9 mouse cellular contexts compared by ENCODE assay signal in genomic region chr10:86418931-86419330, GRCm38 (mm10).
DNase-seq lines count a peak whose midpoint lies in the region; ATAC-seq and TF ChIP-seq lines count a peak whose summit lies in the region.
"Had no signal": no experiment of that assay in that cellular context is flagged by ENCODE, and none has a peak within 500 bp of the region (broad histone marks: within the 10 kb centered on the region; RNA-seq: fewer than 3 reads in every experiment).

No protein-coding gene starts in this region.

- no peaks in the 10 kb centered on the region for H3K4me1 ChIP-seq in kidney, embryonic 14.5 days (ENCODE audit: control insufficient read depth, insufficient read depth, low read length)
- H3K4me1 ChIP-seq in heart, embryonic 15.5 days (replicated peaks) = peaks cover 10% of the 10 kb centered on the region
- H3K4me1 ChIP-seq in lung, postnatal 0 days (ENCODE audit: insufficient read depth, low read depth, low read length) = no peaks in the 10 kb centered on the region
- no peaks in the 10 kb centered on the region for H3K4me1 ChIP-seq in intestine, postnatal 0 days (replicated peaks; ENCODE audit: control insufficient read depth, insufficient read depth, low read length)
- H3K4me1 ChIP-seq in midbrain, embryonic 16.5 days (ENCODE audit: control insufficient read depth, insufficient read depth, low read length) = 0 out of 2 replicates have a peak, but pooled peaks cover 2% of the 10 kb centered on the region
- H3K4me1 ChIP-seq: liver, embryonic 13.5 days had no signal

- TF ChIP-seq EP300 in lung, postnatal 0 days (IDR thresholded peaks at IDR 0.05) = no peak

- no peak overlapping the region for H3K4me2 ChIP-seq in kidney, embryonic 14.5 days (replicated peaks; ENCODE audit: low read depth, low read length)
- no peak overlapping the region for H3K4me2 ChIP-seq in heart, embryonic 15.5 days
- H3K4me2 ChIP-seq in lung, postnatal 0 days (replicated peaks; ENCODE audit: low read depth, low read length) = no peak overlapping the region
- H3K4me2 ChIP-seq in intestine, postnatal 0 days (replicated peaks; ENCODE audit: low read depth) = no peak overlapping the region
- H3K4me2 ChIP-seq in midbrain, embryonic 16.5 days (ENCODE audit: low read length) = no peak overlapping the region
- H3K4me2 ChIP-seq: liver, embryonic 13.5 days had no signal

- no peaks in the 10 kb centered on the region for H3K36me3 ChIP-seq in kidney, embryonic 14.5 days (ENCODE audit: control insufficient read depth, insufficient read depth, low read length)
- H3K36me3 ChIP-seq in heart, embryonic 15.5 days = no peaks in the 10 kb centered on the region
- H3K36me3 ChIP-seq in lung, postnatal 0 days (ENCODE audit: insufficient read depth, low read length) = no peaks in the 10 kb centered on the region
- H3K36me3 ChIP-seq in intestine, postnatal 0 days (ENCODE audit: control insufficient read depth, insufficient read depth) = no peaks in the 10 kb centered on the region
- no peaks in the 10 kb centered on the region for H3K36me3 ChIP-seq in midbrain, embryonic 16.5 days (ENCODE audit: control insufficient read depth, insufficient read depth, low read length)
- H3K36me3 ChIP-seq: liver, embryonic 13.5 days had no signal

- 86% methylated on average over 5 of the region's 5 CpGs for WGBS in kidney, embryonic 14.5 days
- WGBS in heart, embryonic 15.5 days = 64% methylated on average over 5 of the region's 5 CpGs
- WGBS in lung, postnatal 0 days = 49% methylated on average over 5 of the region's 5 CpGs
- 77% methylated on average over 5 of the region's 5 CpGs for WGBS in intestine, postnatal 0 days
- 88% methylated on average over 5 of the region's 5 CpGs for WGBS in midbrain, embryonic 16.5 days

- no peak for ATAC-seq in kidney, embryonic 14.5 days (ENCODE audit: low FRiP score, low TSS enrichment)
- ATAC-seq in heart, embryonic 15.5 days (replicated peaks; ENCODE audit: insufficient number of reproducible peaks, insufficient read depth, low FRiP score, low read depth) = peak; percentile 62; the same call in 1 of the 2 replicates
- no peak for ATAC-seq in lung, postnatal 0 days
- ATAC-seq in intestine, postnatal 0 days = no peak
- ATAC-seq in midbrain, embryonic 16.5 days = no peak

- H3K9me3 ChIP-seq in kidney, embryonic 14.5 days (ENCODE audit: control insufficient read depth, low read length) = no peaks in the 10 kb centered on the region
- H3K9me3 ChIP-seq in heart, embryonic 15.5 days (replicated peaks) = no peaks in the 10 kb centered on the region
- H3K9me3 ChIP-seq in lung, postnatal 0 days (ENCODE audit: low read length) = no peaks in the 10 kb centered on the region
- H3K9me3 ChIP-seq in intestine, postnatal 0 days (ENCODE audit: control insufficient read depth) = no peaks in the 10 kb centered on the region
- H3K9me3 ChIP-seq in midbrain, embryonic 16.5 days (replicated peaks; ENCODE audit: control insufficient read depth, low read length, poor library complexity, severe bottlenecking) = no peaks in the 10 kb centered on the region
- H3K9me3 ChIP-seq: liver, embryonic 13.5 days had no signal

- peak; percentile 61 for DNase-seq in kidney, adult 18-20 months
- DNase-seq in cerebellum, adult 11-12 months = peak; percentile 61
- DNase-seq in lung, postnatal 0 days (ENCODE audit: low spot score) = peak; percentile 11
- DNase-seq in frontal cortex, adult 2 months (ENCODE audit: extremely low spot score in 1 of 2, low spot score in 1 of 2) = no peak
- DNase-seq: liver, embryonic 13.5 days had no signal

- no peak for TF ChIP-seq CTCF in lung, postnatal 0 days (IDR thresholded peaks at IDR 0.05)
- TF ChIP-seq CTCF in intestine, postnatal 0 days (IDR thresholded peaks at IDR 0.05; ENCODE audit: low read depth) = no peak

- no peak overlapping the region for H3K4me3 ChIP-seq in kidney, embryonic 14.5 days (ENCODE audit: low read length)
- H3K4me3 ChIP-seq in heart, embryonic 15.5 days = no peak overlapping the region
- H3K4me3 ChIP-seq in lung, postnatal 0 days (ENCODE audit: low read depth, low read length) = no peak overlapping the region
- no peak overlapping the region for H3K4me3 ChIP-seq in intestine, postnatal 0 days (ENCODE audit: low read depth, low read length)
- H3K4me3 ChIP-seq in midbrain, embryonic 16.5 days (ENCODE audit: low read depth, low read length) = no peak overlapping the region
- H3K4me3 ChIP-seq: liver, embryonic 13.5 days had no signal

- H3K27me3 ChIP-seq in kidney, embryonic 14.5 days (ENCODE audit: control insufficient read depth, insufficient read depth, low read length) = no peaks in the 10 kb centered on the region
- H3K27me3 ChIP-seq in heart, embryonic 15.5 days = no peaks in the 10 kb centered on the region; the same call in 1 of the 2 replicates
- H3K27me3 ChIP-seq in lung, postnatal 0 days (replicated peaks; ENCODE audit: insufficient read depth, low read length) = no peaks in the 10 kb centered on the region
- H3K27me3 ChIP-seq in intestine, postnatal 0 days (replicated peaks; ENCODE audit: control insufficient read depth, insufficient read depth, low read length) = no peaks in the 10 kb centered on the region
- no peaks in the 10 kb centered on the region for H3K27me3 ChIP-seq in midbrain, embryonic 16.5 days (ENCODE audit: control insufficient read depth, insufficient read depth, low read depth, low read length)
- H3K27me3 ChIP-seq: liver, embryonic 13.5 days had no signal

- H3K9ac ChIP-seq in kidney, embryonic 14.5 days (ENCODE audit: low read depth, low read length) = no peak overlapping the region
- no peak overlapping the region for H3K9ac ChIP-seq in heart, embryonic 15.5 days
- H3K9ac ChIP-seq in lung, postnatal 0 days (replicated peaks; ENCODE audit: low read depth) = no peak overlapping the region
- H3K9ac ChIP-seq in intestine, postnatal 0 days (ENCODE audit: low read depth, low read length) = no peak overlapping the region
- no peak overlapping the region for H3K9ac ChIP-seq in midbrain, embryonic 16.5 days (ENCODE audit: low read depth, low read length)
- H3K9ac ChIP-seq: liver, embryonic 13.5 days had no signal

- no peak overlapping the region for H3K27ac ChIP-seq in kidney, embryonic 14.5 days (ENCODE audit: low read depth, low read length)
- H3K27ac ChIP-seq in heart, embryonic 15.5 days = no peak overlapping the region
- no peak overlapping the region for H3K27ac ChIP-seq in lung, postnatal 0 days (ENCODE audit: low read length)
- no peak overlapping the region for H3K27ac ChIP-seq in intestine, postnatal 0 days (ENCODE audit: low read depth, low read length)
- no peak overlapping the region for H3K27ac ChIP-seq in midbrain, embryonic 16.5 days (ENCODE audit: low read length)
- H3K27ac ChIP-seq: liver, embryonic 13.5 days had no signal

Comparison
In these comparisons a context has a peak if more than half of its experiments do, and no peak if none do; other contexts are left out.
1. DNase-seq: peak in kidney, adult 18-20 months (single experiment), cerebellum, adult 11-12 months (single experiment) and lung, postnatal 0 days (single experiment); none in frontal cortex, adult 2 months (0 of 2).